Mouse (Mus musculus): Measurements from ENCODE around the gene Itprip.

DNA sequence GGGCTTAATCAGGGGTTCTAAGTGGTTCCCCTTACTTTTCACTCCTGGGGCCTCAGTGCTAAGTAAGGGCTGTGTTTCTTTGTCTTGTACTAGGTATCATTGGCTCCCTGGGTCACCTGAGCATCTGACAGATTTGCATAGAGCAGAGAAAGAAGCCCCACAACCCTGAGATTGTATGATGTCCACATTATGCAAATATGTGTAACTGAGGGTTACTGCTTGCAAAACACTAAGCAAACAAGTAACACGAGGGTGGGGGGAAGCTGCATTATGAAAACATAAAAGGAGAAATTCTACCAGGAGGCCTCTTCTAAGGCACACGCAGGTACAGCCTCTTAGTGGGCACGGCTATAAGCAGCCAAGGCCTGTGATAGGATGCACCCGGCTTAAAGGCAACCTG is 3.8 kb downstream of the Itprip start:
- TF ChIP-seq CTCF (IDR thresholded peaks at IDR 0.05; ENCODE audit: borderline replicate concordance, insufficient read depth, low read length) (no peak), POLR2A (IDR thresholded peaks at IDR 0.05; ENCODE audit: low read depth, low read length) (no peak)
